Mouse (Mus musculus) E14TG2a.4 (cell line): ENCODE data around the gene Trim28.

ENCODE experiments used
- H3K27me3 ChIP-seq: 2 replicates; pipeline ENCODE4 v1.6.1; 2014; ENCODE audit warnings: low read length, control low read depth; ENCODE audit not compliant: insufficient read depth
- H3K36me3 ChIP-seq: 2 replicates; pipeline ENCODE4 v1.6.1; 2014; ENCODE audit warnings: low read length, control low read depth; ENCODE audit not compliant: insufficient read depth
- H3K4me1 ChIP-seq: replicated peaks from 2 replicates; pipeline ENCODE4 v1.6.1; 2014; ENCODE audit warnings: low read depth, low read length, control low read depth
- H3K4me3 ChIP-seq: replicated peaks from 2 replicates; pipeline ENCODE4 v1.5.1; 2014; ENCODE audit warnings: mild to moderate bottlenecking, low read length
- H3K9me3 ChIP-seq: 2 replicates; pipeline ENCODE4 v1.6.1; 2014; ENCODE audit warnings: low read length, control low read depth
- CTCF ChIP-seq: conservative IDR thresholded peaks from 2 replicates; pipeline ENCODE4 v1.5.1; 2014; ENCODE audit warnings: low read length
- NANOG ChIP-seq: IDR thresholded peaks from 2 replicates; pipeline ENCODE4 v1.6.1; 2014; ENCODE audit warnings: borderline replicate concordance, low read length, mixed read lengths
- POU5F1 ChIP-seq: IDR thresholded peaks from 2 replicates; pipeline ENCODE4 v1.6.1; 2014; ENCODE audit warnings: low read length, borderline replicate concordance

Gene Trim28

GRCm38 (mm10) chr7:13042511-13042910 is 43.6 kb downstream of the Trim28 start:
- Histone ChIP-seq H3K4me1 (peaks cover 59% of the 10 kb centered on the region), H3K36me3 (peaks cover 15% of the 10 kb centered on the region), H3K4me3 (no peak overlapping the region), H3K9me3 (no peaks in the 10 kb centered on the region), H3K27me3 (peaks cover 28% of the 10 kb centered on the region)
- TF ChIP-seq NANOG (no peak), CTCF (no peak), POU5F1 (no peak)

- TF ChIP-seq POU5F1 (no peak), CTCF (no peak)
- H3K27me3 ChIP-seq, result peaks cover 28% of the 10 kb centered on the region
- H3K36me3 ChIP-seq, result peaks cover 15% of the 10 kb centered on the region
- H3K9me3 ChIP-seq, result no peaks in the 10 kb centered on the region
- peaks cover 59% of the 10 kb centered on the region for H3K4me1 ChIP-seq
- peak overlapping the region; percentile 83 for H3K4me3 ChIP-seq
These were observed 44.2 kb downstream of the Trim28 start for GRCm38 (mm10) chr7:13043120-13043444.

DNA sequence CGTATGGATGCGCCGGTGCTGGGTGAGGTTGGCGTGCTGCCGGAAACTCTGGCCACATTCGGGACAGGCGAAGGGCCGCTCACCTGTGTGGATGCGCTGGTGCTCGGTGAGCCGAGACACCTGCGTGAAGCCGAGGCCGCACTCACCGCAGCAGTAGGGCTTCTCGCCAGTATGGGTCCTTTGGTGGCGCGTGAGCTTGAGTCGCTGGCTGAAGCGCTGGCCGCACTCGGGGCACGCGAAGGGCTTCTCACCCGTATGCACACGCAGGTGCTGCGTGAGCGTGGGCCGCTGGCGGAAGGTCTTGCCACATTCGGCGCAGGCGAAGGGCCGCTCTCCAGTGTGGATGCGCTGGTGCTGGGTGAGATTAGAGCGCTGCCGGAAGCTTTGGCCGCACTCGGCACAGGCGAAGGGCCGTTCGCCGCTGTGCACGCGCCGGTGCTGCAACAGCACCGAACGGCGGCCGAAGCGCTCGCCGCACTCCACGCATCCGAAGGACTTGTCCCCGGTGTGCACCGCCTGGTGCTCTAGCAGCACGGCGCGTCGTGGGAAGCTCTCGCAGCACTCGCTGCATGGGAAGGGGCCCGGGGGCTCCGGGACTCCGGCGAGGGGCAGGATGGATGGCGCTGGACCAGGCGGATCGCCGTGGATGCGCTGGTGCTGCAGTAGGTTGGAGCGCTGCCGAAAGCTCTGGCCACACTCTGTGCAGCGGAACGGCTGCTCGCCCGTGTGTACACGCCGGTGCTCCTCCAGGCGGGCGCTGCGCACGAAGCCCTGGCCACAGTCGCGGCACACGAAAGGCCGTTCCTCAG is 44.7 kb downstream of the Trim28 start:
- peak overlapping the region; percentile 83 for H3K4me3 ChIP-seq
- TF ChIP-seq NANOG (no peak), POU5F1 (no peak), CTCF (no peak)
- H3K27me3 ChIP-seq, result peaks cover 28% of the 10 kb centered on the region
- no peaks in the 10 kb centered on the region for H3K9me3 ChIP-seq
- H3K36me3 ChIP-seq, result peaks cover 15% of the 10 kb centered on the region
- H3K4me1 ChIP-seq, result peaks cover 58% of the 10 kb centered on the region

DNA sequence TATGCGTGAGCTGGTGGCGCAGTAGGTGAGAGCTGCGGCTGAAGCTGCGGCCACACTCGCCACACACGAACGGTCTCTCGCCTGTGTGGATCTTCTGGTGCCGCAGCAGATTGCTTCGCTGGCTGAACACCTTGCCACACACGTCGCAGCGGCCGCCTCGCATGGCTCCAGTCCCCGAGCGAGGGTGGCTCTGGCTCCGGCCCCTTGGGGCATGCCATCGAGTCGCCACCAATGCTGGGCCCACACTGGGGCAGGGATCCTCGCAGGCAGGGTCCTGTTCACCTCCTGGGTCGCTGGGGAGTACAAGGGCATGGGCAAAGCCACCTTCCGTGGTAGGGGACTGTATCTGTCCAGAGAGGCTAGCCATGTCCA is 45.3 kb downstream of the Trim28 start:
- Histone ChIP-seq H3K9me3 (no peaks in the 10 kb centered on the region), H3K4me3 (peak overlapping the region; percentile 83), H3K4me1 (peaks cover 52% of the 10 kb centered on the region), H3K36me3 (peaks cover 15% of the 10 kb centered on the region), H3K27me3 (peaks cover 28% of the 10 kb centered on the region)
- TF ChIP-seq CTCF (no peak), NANOG (no peak)

DNA sequence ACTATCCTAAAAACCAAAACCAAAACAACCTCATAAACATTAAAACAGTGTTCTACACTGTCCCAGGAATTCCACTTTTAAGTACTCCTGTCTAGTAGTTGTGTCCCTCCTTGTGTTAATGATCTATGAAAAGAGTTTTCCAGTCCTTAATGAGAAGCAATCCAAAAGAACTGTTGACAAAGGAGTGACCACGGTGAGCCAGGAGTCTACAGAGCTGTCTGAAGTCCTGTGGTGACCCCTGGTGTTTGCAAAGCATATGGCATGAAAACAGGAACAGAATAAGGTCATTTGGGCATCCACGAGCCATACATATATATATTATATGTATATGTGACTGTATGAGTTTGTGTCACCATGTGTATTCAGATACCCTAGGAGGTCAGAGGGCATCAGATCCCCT is 47.2 kb downstream of the Trim28 start:
- peaks cover 34% of the 10 kb centered on the region for H3K4me1 ChIP-seq
- H3K4me3 ChIP-seq, result no peak overlapping the region
- H3K9me3 ChIP-seq, result no peaks in the 10 kb centered on the region
- TF ChIP-seq CTCF (peak; percentile 74), POU5F1 (no peak)
- peaks cover 28% of the 10 kb centered on the region for H3K27me3 ChIP-seq
- H3K36me3 ChIP-seq, result peaks cover 6% of the 10 kb centered on the region; the same call in 1 of the 2 replicates

DNA sequence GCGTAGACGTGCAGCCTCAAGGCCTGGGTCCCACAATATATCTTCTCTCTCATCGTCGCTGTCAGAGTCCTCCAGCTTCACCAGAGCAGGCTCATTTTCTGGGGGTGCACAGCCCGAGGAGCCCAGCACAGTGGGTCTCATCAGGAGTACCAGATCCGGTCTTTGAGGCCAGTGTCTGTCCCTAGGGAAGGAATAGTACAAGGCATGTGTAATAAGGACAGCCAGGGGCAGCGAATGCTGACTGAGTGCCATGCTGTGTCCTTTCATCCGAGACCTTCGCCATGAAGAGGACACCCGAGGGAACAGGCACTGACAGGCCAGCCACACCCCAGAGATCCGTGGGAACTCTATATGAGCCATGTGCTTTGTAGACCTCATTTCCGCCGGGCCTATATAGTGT is 54.1 kb downstream of the Trim28 start:
- Histone ChIP-seq H3K4me1 (peaks cover 47% of the 10 kb centered on the region), H3K4me3 (no peak overlapping the region), H3K27me3 (no peaks in the 10 kb centered on the region), H3K36me3 (peaks cover 16% of the 10 kb centered on the region; the same call in 1 of the 2 replicates), H3K9me3 (no peaks in the 10 kb centered on the region)
- TF ChIP-seq NANOG (no peak), POU5F1 (no peak), CTCF (no peak)

DNA sequence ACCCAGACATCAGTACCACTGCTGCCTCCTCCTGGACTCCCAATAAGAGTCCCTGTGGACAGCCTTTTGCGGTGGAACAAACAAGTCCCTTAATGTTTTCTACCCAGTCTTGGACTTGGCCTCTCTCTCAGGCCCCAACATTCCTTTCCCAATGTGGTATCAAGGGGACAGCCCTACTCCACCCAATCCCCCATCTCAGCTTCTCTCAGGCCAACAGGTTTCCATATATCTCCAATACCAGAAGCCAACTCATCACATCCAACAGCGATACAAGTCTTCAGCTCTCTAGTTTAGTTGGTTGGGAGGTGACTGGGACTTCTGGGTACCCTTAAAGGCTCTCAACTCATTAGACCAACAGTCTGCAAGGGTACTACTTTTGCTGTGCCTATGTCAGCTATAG is 54.6 kb downstream of the Trim28 start:
- no peaks in the 10 kb centered on the region for H3K9me3 ChIP-seq
- no peaks in the 10 kb centered on the region for H3K27me3 ChIP-seq
- no peak for TF ChIP-seq POU5F1
- TF ChIP-seq CTCF, result no peak
- TF ChIP-seq NANOG, result no peak
- peaks cover 50% of the 10 kb centered on the region for H3K4me1 ChIP-seq
- peak overlapping the region; percentile 89; the same call in 1 of the 2 replicates for H3K4me3 ChIP-seq
- peaks cover 16% of the 10 kb centered on the region; the same call in 1 of the 2 replicates for H3K36me3 ChIP-seq

GRCm38 (mm10) chr7:13053961-13054286 is 55.0 kb downstream of the Trim28 start:
- TF ChIP-seq NANOG (no peak), POU5F1 (no peak)
- Histone ChIP-seq H3K36me3 (peaks cover 16% of the 10 kb centered on the region; the same call in 1 of the 2 replicates), H3K4me1 (peaks cover 54% of the 10 kb centered on the region), H3K27me3 (no peaks in the 10 kb centered on the region), H3K9me3 (no peaks in the 10 kb centered on the region), H3K4me3 (peak overlapping the region; percentile 89)

DNA sequence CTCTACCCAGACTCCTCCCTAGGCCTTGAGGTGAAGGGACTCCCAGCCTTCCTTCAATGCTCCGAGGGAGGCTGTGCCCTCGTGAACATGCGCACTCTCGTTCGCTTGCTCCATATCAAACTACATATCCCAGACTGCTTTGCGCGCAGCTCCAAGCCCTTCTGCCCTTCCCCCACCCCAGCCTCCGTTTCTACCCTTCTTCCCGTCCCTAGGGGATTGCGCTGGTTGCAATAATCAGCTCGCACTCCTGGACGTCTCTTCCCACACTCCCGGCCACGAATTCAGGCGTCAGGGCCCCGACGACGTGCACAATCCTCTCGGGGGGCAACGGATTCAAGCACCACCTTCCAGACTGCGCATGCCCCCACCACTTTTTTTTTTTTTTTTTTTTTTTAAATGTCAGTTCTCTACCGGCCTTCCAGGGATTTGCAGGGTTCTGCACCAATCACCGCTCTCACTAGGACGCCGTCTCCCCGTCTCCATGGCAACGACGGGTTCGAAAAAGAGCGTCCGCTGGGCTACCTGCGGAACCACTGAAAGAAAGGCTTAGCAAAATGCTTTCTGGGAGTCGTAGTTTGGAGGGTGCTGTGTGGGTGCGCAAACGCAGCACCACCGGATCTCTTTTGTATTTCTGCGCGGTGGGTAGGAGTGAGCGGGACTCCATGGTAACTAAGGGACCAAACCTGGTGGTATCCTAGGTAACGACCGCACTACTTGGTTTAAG is 55.5 kb downstream of the Trim28 start, which contains the start of gene Mzf1:
Gene Mzf1, minus strand, starts transcription at position 478 of the 724 bp plus-strand sequence.
- Histone ChIP-seq H3K4me1 (peaks cover 59% of the 10 kb centered on the region), H3K27me3 (no peaks in the 10 kb centered on the region), H3K4me3 (peak within 1 kb of the TSS; percentile 89), H3K36me3 (peaks cover 16% of the 10 kb centered on the region; the same call in 1 of the 2 replicates), H3K9me3 (no peaks in the 10 kb centered on the region)
- no peak for TF ChIP-seq CTCF
- no peak for TF ChIP-seq NANOG
- no peak for TF ChIP-seq POU5F1
